Mouse (Mus musculus) forebrain, embryonic 14.5 days (tissue): ENCODE measurements at regions not wholly inside any gene's neighbourhood (a gene's known extent, or its start where the extent isn't known, plus 50 kb on each side); places are given as distances from the start of the nearest gene placed in this dataset.

ENCODE experiments used
- ATAC-seq: fragments of 200-750 bp; cut with Nextera tagmentation; 2 replicates; pipeline ENCODE4 v1.8.0; 2017; ENCODE audit warnings: mild to moderate bottlenecking, moderate library complexity
- DNase-seq: peaks from one replicate; pipeline ENCODE4 v3.0.0-alpha.2; 2015; ENCODE audit warnings: low spot score
- H3K27ac ChIP-seq: fragments of 300-500 bp; sonication (generic); 2 replicates; pipeline ENCODE4 v1.5.1; 2014; ENCODE audit warnings: low read depth, mild to moderate bottlenecking, control low read depth, low read length, moderate library complexity
- H3K27me3 ChIP-seq: fragments of 300-500 bp; sonication (generic); replicated peaks from 2 replicates; pipeline ENCODE4 v1.6.1; 2014; ENCODE audit warnings: low read length, control low read depth, mixed read lengths; ENCODE audit not compliant: control insufficient read depth, insufficient read depth
- H3K36me3 ChIP-seq: fragments of 300-500 bp; sonication (generic); 2 replicates; pipeline ENCODE4 v1.6.1; 2014; ENCODE audit warnings: low read length, control low read depth; ENCODE audit not compliant: control insufficient read depth, insufficient read depth
- H3K4me1 ChIP-seq: fragments of 300-500 bp; sonication (generic); 2 replicates; pipeline ENCODE4 v1.6.1; 2014; ENCODE audit warnings: antibody characterized with exemption, low read length, control low read depth; ENCODE audit not compliant: control insufficient read depth, insufficient read depth
- H3K4me2 ChIP-seq: fragments of 300-500 bp; sonication (generic); 2 replicates; pipeline ENCODE4 v1.6.1; 2014; ENCODE audit warnings: mild to moderate bottlenecking, control low read depth, low read length
- H3K4me3 ChIP-seq: fragments of 300-500 bp; sonication (generic); 2 replicates; pipeline ENCODE4 v1.5.1; 2014; ENCODE audit warnings: low read depth, low read length, control low read depth
- H3K9ac ChIP-seq: fragments of 300-500 bp; sonication (generic); 2 replicates; pipeline ENCODE4 v1.6.1; 2014; ENCODE audit warnings: mild to moderate bottlenecking, low read length, control low read depth, moderate library complexity
- H3K9me3 ChIP-seq: fragments of 300-500 bp; sonication (generic); replicated peaks from 2 replicates; pipeline ENCODE4 v1.6.1; 2016; ENCODE audit warnings: low read length, control low read depth, mixed read lengths; ENCODE audit not compliant: control insufficient read depth
- WGBS: fragments of 180-500 bp; shearing (Covaris S2); extraction: QIAGEN DNeasy Blood & Tissue Kit; methylation state at CpG from one replicate; pipeline ENCODE4 v1.1.7; 2014; 5-methylcytosine and 5-hydroxymethylcytosine counted together

DNA sequence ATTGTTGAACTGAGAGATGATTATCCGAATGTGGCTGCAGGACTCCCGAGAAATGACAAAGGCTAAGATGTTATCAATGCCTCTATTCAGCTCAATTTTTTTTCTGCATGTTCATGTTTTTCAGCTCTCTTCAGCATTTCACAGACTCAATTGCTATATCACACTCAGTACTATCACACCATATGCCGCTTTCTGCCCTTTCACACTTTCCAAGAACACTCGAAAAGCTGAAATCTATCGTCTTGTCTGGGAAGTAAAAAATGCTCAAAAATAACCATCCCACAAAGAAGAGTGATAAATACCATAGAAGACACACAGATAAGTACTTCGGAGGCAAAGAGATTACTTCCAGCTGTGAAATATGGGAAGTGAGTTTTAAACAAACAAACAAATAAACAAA is 6398.9 kb upstream of the Gm7489 start:
- Histone ChIP-seq H3K27ac (no peak overlapping the region), H3K4me2 (no peak overlapping the region), H3K36me3 (no peaks in the 10 kb centered on the region), H3K9me3 (no peaks in the 10 kb centered on the region), H3K4me1 (no peaks in the 10 kb centered on the region), H3K27me3 (no peaks in the 10 kb centered on the region), H3K4me3 (no peak overlapping the region), H3K9ac (no peak overlapping the region)
- no peak for ATAC-seq
- WGBS: 87% methylated on average over 6 of the region's 6 CpGs
- peak; percentile 3 for DNase-seq

- H3K4me2 ChIP-seq: no peak overlapping the region
- H3K27ac ChIP-seq: no peak overlapping the region
- no peaks in the 10 kb centered on the region for H3K36me3 ChIP-seq
- no peak overlapping the region for H3K4me3 ChIP-seq
- 85% methylated on average over 4 of the region's 4 CpGs for WGBS
- H3K9ac ChIP-seq: no peak overlapping the region
- H3K9me3 ChIP-seq: no peaks in the 10 kb centered on the region
- DNase-seq (no peak), ATAC-seq (no peak)
- H3K27me3 ChIP-seq: no peaks in the 10 kb centered on the region
- no peaks in the 10 kb centered on the region for H3K4me1 ChIP-seq
These were observed 6362.8 kb upstream of the Gm7489 start for GRCm38 (mm10) chr15:47521919-47522318.
